Mouse (Mus musculus) erythroid progenitor cell, adult 5-6 weeks (primary cell): Measurements from ENCODE around the gene Lactbl1. TPM values are rescaled to one million over a fixed set of nuclear protein-coding genes. Genes with fewer than 3 reads are reported as not detected.

Experiments used
- ATAC-seq: replicated peaks from 2 replicates; pipeline ENCODE4 v1.8.0; 2016; ENCODE audit warnings: moderate number of reproducible peaks, mild to moderate bottlenecking, moderate TSS enrichment, inconsistent platforms; ENCODE audit not compliant: poor library complexity, low FRiP score, severe bottlenecking
- total RNA-seq, 2 experiments: library from RNA; stranded (forward) in 1 of 2; stranded (reverse) in 1 of 2; fragments of 150-400 nt in 1 of 2; fragments of 186-747, 209-891 nt in 1 of 2; gene quantifications; 2 replicates each; pipeline versions ENCODE4 v1.2.3 to v1.2.4; 2015 to 2017; ENCODE audit warnings: low replicate concordance in 2 of 2

The Lactbl1 gene
- total RNA-seq (2015; ENCODE audit: low replicate concordance) (not detected in 2 replicates), total RNA-seq (2017; ENCODE audit: low replicate concordance) (not detected in 2 replicates)

- ATAC-seq: no peak
These were observed at the start of gene Lactbl1 for GRCm38 (mm10) chr4:136622388-136622787. Lactbl1 (plus strand) TSS chr4:136622621.

GRCm38 (mm10) chr4:136581885-136582284, 40.5 kb upstream of the Lactbl1 start:
- ATAC-seq: no peak

DNA sequence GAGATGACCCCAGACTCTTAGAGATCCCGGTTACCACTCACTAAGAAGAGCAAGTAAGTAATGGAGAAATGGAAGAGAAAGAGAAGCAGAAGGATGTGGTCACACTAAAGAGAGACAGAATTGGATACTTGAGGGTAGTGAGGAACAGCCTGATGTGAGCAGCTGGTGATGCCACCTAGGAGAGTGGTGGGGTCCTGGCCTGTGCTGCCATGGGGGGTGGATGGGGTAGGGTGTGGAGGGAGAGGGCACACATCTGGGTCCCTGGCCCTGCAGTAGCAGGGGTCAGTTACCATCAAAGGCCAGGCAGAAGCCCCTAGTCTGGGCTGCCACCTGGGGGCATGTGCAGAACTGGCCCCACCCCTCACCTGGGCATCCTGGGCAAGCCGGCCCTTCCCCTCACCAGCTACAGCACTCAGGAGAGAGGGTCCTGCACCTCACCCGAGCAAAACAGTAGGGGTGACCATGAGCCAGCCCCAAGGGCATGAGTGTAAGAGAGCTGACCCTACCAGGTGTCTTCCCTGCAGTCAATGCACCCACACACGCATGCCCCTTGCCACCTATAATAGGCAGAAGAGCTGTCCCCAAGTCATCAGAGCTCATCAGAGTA, 35.1 kb upstream of the Lactbl1 start:
- 0 out of 2 replicates have a peak, but pooled peaks have one; percentile 19 for ATAC-seq

DNA sequence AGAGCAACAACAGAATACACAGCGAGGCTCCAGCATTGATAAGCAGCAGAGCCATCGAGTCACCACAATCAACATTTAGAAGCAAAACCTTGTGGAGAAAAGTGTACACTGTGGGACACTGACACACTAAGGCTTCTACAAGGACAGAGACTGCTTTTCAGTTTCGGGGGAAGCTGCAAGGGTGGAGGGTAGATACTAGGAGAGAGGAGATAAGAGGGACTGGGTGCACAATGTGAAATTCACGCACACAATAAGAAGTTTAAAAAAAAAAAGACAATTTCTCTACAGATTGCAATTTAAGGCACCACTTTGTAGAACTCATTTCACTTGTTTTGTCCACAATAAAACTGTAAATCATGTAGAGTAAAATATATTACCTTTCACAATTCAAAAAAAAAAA, 34.4 kb upstream of the Lactbl1 start:
- 0 out of 2 replicates have a peak, but pooled peaks have one; percentile 51 for ATAC-seq

- ATAC-seq: no peak
These were observed 30.3 kb upstream of the Lactbl1 start for GRCm38 (mm10) chr4:136592111-136592510.

DNA sequence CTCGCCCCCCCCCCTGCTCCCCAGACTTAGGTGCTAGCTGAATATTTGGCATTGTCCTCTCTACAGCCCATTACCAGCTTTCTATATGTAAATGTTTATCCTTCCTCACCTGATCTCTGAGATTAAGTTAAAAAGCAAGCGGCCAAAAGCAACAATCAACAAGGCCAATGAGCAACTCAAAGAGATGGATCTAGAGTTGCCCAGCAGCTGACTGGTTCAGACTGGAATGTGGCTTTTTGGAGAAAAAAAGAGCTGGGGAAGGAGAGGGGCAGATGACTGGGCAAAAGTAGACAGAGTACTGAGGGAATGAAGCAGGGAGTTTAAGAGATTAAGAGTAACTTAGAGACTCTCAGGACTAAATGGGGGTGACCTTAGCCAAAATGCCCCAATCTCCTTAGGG, 28.4 kb upstream of the Lactbl1 start:
- ATAC-seq: no peak

GRCm38 (mm10) chr4:136595221-136595620, 27.2 kb upstream of the Lactbl1 start:
- ATAC-seq: no peak

- no peak for ATAC-seq
These were observed 24.0 kb upstream of the Lactbl1 start for GRCm38 (mm10) chr4:136598268-136598876.

DNA sequence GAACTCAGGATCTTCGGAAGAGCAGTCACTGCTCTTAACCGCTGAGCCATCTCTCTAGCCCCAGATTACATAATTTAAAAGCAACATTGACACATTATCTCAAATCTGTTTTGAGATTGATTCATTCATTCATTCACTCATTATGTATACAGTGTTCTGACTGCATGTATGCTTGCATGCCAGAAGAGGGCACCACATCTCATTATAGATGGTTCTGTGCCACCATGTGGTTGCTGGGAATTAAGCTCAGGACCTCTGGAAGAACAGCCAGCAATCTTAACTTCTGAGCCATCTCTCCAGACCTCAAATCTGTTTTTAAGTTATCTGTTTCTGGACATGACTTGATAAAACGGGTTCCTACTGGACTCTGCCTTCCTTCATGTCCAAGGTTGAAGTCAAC, 22.6 kb upstream of the Lactbl1 start:
- no peak for ATAC-seq

DNA sequence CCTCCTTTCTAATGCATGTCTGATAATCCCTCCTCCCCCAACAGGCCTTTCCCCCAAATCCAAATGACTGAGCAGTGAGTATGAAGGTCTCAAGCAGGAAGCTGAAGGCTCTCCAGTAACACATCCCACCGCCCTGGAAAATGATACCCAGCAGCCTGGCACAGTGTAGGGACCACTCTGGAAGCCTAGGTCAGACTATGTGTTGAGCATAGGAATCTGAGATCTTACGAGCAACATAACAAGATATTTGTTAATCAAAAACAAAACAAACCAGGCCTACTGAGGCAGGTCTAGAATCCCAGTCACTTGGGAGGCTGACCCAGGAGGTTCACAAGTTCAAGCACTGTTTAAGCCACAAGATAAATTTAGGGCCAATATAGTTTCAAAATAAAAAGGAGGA, 21.9 kb upstream of the Lactbl1 start:
- ATAC-seq: no peak

DNA sequence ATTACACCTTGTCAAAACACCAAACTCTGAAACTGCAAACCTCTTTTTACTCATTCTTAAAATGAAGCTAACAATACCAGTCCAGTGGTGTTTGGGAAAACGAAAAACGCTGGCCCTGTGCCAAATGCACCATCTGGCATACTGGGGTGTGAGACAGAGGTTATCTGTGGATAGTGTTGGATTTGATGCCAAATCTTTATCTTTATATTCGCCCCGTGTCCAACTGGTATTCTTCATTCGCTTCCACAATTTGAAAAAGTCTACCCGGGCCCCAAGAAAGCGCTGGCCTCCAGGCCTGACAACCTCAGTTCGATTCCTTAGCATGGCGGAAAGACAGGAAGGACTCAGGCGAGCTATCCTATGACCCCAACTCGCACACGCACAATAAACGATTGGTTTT, 20.9 kb upstream of the Lactbl1 start:
- no peak for ATAC-seq

GRCm38 (mm10) chr4:136602018-136602554, 20.3 kb upstream of the Lactbl1 start:
- peak; percentile 53 for ATAC-seq

DNA sequence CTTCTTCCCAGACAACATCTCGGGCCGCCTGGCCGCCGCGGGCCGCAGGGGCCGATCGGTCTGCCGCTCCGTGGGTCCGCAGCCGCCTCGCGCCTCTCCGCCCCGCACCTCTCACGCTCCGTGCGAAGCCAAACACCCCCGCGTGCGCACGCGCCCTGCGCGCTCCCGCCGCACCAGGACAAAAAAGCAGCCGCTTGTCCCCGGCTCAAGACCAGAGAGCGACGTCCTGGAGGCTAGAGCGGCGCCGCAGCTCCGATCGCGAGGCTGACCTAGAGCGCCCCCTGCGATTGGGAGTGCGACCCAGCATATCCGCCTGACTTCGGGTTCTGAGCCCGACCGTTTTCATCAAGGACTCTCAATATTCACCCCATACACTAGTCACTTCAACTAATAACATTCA, 19.9 kb upstream of the Lactbl1 start, which contains the start of gene Kdm1a:
Gene Kdm1a, minus strand, starts transcription at position 156 of the 400 bp plus-strand sequence.
- ATAC-seq: peak; percentile 95

DNA sequence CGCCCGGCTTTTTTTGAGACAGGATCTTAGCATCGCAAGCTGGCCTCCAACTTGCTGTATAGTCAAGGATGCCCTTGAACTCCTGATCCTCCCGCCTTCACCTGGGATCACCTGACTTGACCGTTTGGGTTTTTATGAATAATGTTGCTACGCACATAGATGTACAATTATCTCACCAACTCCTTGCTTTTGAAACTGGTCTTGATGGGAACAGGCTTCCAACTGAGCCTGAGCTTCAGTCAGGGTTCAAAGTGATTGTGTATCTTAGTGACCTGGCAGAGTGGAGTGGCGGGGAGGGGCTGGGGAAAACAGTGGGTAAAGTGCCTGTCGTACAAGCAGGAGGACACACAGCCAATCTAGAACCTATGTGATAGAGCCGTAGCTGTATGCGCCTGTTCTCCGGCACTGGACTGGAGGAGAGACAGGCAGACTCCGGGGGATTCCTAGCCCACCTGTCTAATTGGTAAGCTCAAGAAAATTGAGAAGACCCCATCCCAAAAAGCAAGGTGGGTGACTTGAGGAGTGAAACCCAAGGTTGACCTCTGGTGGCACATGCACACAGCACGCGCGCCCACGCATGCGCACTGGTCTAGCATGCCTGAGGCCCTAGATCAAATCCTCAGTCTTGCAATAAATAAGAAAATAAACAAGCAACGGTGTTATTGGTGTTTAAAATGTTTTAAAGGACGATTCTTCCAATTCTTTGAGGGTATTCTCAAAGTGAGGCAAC, 16.5 kb upstream of the Lactbl1 start:
- ATAC-seq: no peak

DNA sequence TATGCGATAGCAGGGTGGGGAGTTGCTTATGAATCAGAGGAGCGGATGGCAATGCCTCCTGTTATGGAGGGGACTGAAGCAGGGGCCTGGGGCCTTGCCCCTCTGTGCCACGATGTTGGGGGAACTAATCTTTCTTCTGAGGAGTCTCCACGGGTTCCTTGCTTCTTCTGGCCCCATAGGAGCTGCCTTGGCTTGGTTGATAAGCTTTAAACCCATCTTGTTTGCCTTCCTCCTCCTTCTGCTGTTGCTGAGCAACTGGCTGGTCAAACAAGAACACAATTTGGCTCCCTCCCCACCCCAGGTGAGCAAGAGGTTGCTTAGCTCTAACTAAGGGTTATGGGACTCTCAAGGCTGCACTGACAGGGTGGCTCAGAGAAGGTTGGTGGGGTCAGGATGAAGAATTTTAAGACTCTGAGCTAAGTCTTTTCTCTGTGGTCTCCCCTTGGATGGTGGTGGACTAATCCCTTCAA, 12.0 kb upstream of the Lactbl1 start, which contains the start of gene Tex46:
Gene Tex46, plus strand, starts transcription at position 51 of the 470 bp plus-strand sequence.
- ATAC-seq: no peak

GRCm38 (mm10) chr4:136613657-136614056, 8.8 kb upstream of the Lactbl1 start:
- ATAC-seq: no peak

DNA sequence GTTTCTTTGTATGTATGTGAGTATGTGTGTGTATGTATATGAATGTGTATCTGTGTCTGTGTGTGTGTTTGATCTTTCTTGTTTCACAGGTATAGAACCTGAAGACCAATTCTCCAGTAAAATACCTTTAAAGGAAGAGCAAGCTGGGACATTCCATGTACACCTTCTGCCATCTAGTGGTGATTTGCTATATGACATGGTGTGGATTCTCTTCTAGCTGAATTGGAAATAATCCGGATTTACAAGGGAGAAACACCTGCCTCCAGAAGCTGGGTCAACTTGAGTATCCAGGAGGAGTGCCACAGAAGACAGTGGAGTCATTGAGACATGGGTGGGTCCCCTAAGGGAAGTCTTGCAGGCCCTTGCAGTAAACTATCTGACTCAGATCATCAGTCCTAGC, 1.1 kb upstream of the Lactbl1 start:
- ATAC-seq: no peak

DNA sequence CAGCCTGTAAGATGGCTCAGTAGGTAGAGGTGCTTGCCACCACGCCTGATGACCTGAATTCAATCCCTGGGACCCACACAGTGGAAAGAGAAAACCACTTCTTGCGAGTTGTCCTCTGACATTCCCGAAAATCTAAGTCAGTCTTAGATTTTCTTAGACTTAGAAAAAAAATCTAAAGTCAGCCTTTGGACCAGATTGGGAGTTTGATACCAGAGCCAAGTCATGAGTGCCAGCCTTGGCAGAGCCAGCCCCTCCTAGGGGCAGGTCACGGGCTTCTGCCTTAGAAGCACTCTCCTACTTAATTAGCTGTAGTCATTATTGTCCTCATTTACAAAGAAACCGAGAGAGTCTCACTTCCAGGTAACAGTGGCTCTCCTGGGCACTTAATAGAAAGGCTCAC, 465 bp upstream of the Lactbl1 start:
- ATAC-seq: no peak

- ATAC-seq: no peak
These were observed 4.2 kb downstream of the Lactbl1 start for GRCm38 (mm10) chr4:136626590-136626989.

DNA sequence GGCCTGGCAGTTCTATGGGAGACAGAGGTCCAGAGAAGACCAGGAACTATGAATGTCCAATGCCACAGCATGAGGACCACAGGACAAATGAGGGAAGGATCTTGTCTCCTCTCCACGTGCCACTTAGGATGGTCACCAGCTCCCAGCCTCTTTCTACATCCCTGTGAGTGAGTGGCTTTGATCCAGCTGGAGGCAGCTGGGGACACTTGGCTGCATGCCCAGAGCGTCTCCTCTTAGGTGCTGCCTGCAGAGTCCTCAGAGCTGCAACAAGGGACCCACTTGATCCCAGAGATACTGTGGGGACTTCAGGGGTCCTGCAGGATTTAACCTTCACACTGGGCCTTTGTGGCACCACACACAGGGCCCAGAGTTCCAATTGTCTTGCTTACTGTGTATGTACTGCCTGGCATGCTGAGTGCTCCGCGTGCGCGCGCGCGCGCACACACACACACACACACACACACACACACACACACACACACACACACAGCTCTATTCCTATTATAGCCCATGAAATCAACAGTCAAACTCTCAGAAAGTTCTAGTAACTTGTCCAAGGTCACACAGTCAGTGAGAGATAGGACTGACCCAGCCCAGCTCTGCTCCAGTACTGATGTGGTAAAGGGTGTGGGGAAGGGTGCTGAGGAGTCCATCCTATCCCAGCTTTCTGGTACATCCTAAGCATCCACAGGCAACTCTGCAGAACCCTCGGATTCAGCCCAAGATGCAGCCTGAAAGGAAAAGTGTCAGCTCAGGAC, 9.0 kb downstream of the Lactbl1 start:
- no peak for ATAC-seq
